Mouse (Mus musculus): ENCODE data around the gene Ifitm3.

Ifitm3 gene

DNA sequence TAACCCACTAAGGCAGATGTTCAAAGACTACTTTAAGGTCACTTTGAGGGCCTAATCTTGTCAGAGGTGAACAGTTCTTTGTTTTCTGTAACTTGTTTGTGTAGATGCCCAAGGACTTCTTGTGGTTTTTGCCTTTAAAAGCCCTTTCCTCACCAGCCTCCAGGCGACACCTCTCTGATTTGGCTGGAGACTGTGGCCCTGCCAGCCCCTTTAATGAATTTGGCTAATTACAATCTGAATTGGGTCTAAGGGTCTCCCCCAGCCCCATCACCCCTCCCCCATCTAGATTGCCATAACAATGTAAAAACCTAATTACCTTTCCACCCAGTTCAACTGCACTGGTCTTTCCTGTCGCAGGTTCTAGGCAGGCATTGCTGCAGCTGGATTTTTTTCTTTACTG lies 47.8 kb downstream of the Ifitm3 start:
- DNase-seq (ENCODE audit: low read depth, low spot score) = peak; percentile 85

- no peak for DNase-seq (ENCODE audit: low read depth, low spot score)
Observed at GRCm38 (mm10) chr7:140961416-140961815, 49.2 kb downstream of the Ifitm3 start.

DNA sequence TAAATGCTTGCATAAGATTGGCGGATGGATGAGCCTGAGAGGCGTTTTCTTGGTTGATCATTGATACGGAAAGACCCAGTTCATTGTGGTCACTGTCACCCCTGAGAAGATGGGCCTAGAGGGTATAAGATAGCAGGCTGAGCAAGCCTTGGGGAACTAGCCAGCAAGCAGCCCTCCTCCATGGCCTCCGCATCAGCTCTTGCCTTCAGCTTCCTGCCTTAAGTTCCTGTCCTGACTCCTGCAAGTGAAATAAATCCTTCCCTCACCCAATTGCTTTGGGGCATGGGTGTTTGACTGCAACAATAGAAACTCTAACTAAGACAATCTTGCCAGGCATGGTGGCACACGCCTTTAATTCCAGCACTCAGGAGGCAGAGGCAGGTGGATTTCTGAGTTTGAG lies 50.5 kb downstream of the Ifitm3 start:
- DNase-seq (ENCODE audit: low read depth, low spot score) = peak; percentile 81
